Mouse (Mus musculus) liver, adult 2 months (tissue): ENCODE data around the gene Dusp13. TPM values are rescaled to one million over a fixed set of nuclear protein-coding genes. Genes with fewer than 3 reads are reported as not detected.

ENCODE experiments used
- DNase-seq: peaks from one replicate; pipeline ENCODE4 v3.0.0-alpha.2; 2011; ENCODE audit warnings: low read depth, low spot score; ENCODE audit errors: extremely low read depth
- H3K27ac ChIP-seq: fragments of 200-500 bp; replicated peaks from 2 replicates; pipeline ENCODE4 v1.5.1; 2012; ENCODE audit warnings: low read depth, mild to moderate bottlenecking, control low read depth, inconsistent platforms, low read length; ENCODE audit not compliant: insufficient read depth
- H3K27me3 ChIP-seq: fragments of 200-500 bp; 2 replicates; pipeline ENCODE4 v1.6.1; 2012; ENCODE audit warnings: mild to moderate bottlenecking, moderate library complexity, low read length, inconsistent platforms; ENCODE audit not compliant: control insufficient read depth, insufficient read depth
- H3K36me3 ChIP-seq: fragments of 200-500 bp; 2 replicates; pipeline ENCODE4 v1.6.1; 2012; ENCODE audit warnings: low read length, inconsistent platforms; ENCODE audit not compliant: control insufficient read depth, insufficient read depth
- H3K4me1 ChIP-seq: fragments of 200-500 bp; 2 replicates; pipeline ENCODE4 v1.6.1; 2011; ENCODE audit warnings: low read length; ENCODE audit not compliant: control insufficient read depth, insufficient read depth
- H3K4me3 ChIP-seq: fragments of 200-500 bp; 2 replicates; pipeline ENCODE4 v1.5.1; 2011; ENCODE audit warnings: low read depth, mild to moderate bottlenecking, control low read depth, low read length, moderate library complexity; ENCODE audit not compliant: insufficient read depth
- H3K79me2 ChIP-seq: fragments of 200-500 bp; 2 replicates; pipeline ENCODE4 v1.6.1; 2012; ENCODE audit warnings: inconsistent platforms, mild to moderate bottlenecking, low read length, moderate library complexity; ENCODE audit not compliant: control insufficient read depth, insufficient read depth
- H3K9ac ChIP-seq: fragments of 200-500 bp; 2 replicates; pipeline ENCODE4 v1.6.1; 2012; ENCODE audit warnings: low read depth, mild to moderate bottlenecking, control low read depth, inconsistent platforms, low read length
- CTCF ChIP-seq: fragments of 200-500 bp; IDR thresholded peaks from 2 replicates; pipeline ENCODE4 v1.5.1; 2011; ENCODE audit warnings: low read depth, low read length, control low read depth
- POLR2A ChIP-seq: fragments of 200-500 bp; IDR thresholded peaks from 2 replicates; pipeline ENCODE4 v1.6.1; 2011; ENCODE audit warnings: low read length, control low read depth; ENCODE audit not compliant: insufficient read depth; ENCODE audit errors: extremely low read depth
- WGBS: fragments of 180-500 bp; shearing (Covaris S2); methylation state at CpG from one replicate; pipeline ENCODE4 v1.1.7; 2018; 5-methylcytosine and 5-hydroxymethylcytosine counted together
- polyA plus RNA-seq: library from polyadenylated mRNA; depleted of rRNA; stranded (reverse); fragments of >200 nt; gene quantifications from 2 replicates; pipeline ENCODE4 v1.2.3, GENCODE M21; 2012
- total RNA-seq: library from RNA; depleted of rRNA; stranded (reverse); fragments of >200 nt; gene quantifications from 2 replicates; pipeline ENCODE4 v1.2.3, GENCODE M21; 2014

Dusp13 gene
- total and polyA plus RNA-seq, 2 experiments, result 0.21 TPM; not detected in 1

GRCm38 (mm10) chr14:21733131-21733905, 17.7 kb downstream of the Dusp13 start:
- H3K27me3 ChIP-seq, result no peaks in the 10 kb centered on the region
- no peaks in the 10 kb centered on the region for H3K36me3 ChIP-seq
- H3K9ac ChIP-seq, result no peak overlapping the region
- TF ChIP-seq POLR2A, result no peak
- TF ChIP-seq CTCF, result no peak
- H3K27ac ChIP-seq, result no peak overlapping the region
- WGBS, result 94% methylated on average over 15 of the region's 15 CpGs
- no peaks in the 10 kb centered on the region for H3K4me1 ChIP-seq
- no peak for DNase-seq
- no peaks in the 10 kb centered on the region for H3K79me2 ChIP-seq
- H3K4me3 ChIP-seq, result no peak overlapping the region

GRCm38 (mm10) chr14:21729936-21730335, 21.0 kb downstream of the Dusp13 start:
- Histone ChIP-seq H3K79me2 (no peaks in the 10 kb centered on the region), H3K4me3 (no peak overlapping the region), H3K27ac (no peak overlapping the region), H3K4me1 (no peaks in the 10 kb centered on the region), H3K36me3 (no peaks in the 10 kb centered on the region), H3K9ac (no peak overlapping the region), H3K27me3 (no peaks in the 10 kb centered on the region)
- TF ChIP-seq POLR2A (no peak), CTCF (no peak)
- no peak for DNase-seq
- 95% methylated on average over 4 of the region's 4 CpGs for WGBS

GRCm38 (mm10) chr14:21729031-21729732, 21.8 kb downstream of the Dusp13 start:
- WGBS, result 81% methylated on average over 6 of the region's 6 CpGs
- Histone ChIP-seq H3K27ac (no peak overlapping the region), H3K4me1 (no peaks in the 10 kb centered on the region), H3K79me2 (no peaks in the 10 kb centered on the region), H3K9ac (no peak overlapping the region), H3K27me3 (no peaks in the 10 kb centered on the region), H3K4me3 (no peak overlapping the region), H3K36me3 (no peaks in the 10 kb centered on the region)
- no peak for DNase-seq
- TF ChIP-seq CTCF (no peak), POLR2A (no peak)

GRCm38 (mm10) chr14:21722021-21722698, 28.8 kb downstream of the Dusp13 start:
- Histone ChIP-seq H3K36me3 (no peaks in the 10 kb centered on the region), H3K27me3 (no peaks in the 10 kb centered on the region)

GRCm38 (mm10) chr14:21720430-21721205, 30.4 kb downstream of the Dusp13 start:
- Histone ChIP-seq H3K4me1 (peaks cover 2% of the 10 kb centered on the region; the same call in 1 of the 2 replicates), H3K9ac (no peak overlapping the region), H3K79me2 (no peaks in the 10 kb centered on the region), H3K4me3 (no peak overlapping the region), H3K27me3 (no peaks in the 10 kb centered on the region), H3K36me3 (no peaks in the 10 kb centered on the region), H3K27ac (no peak overlapping the region)
- no peak for DNase-seq
- WGBS, result 70% methylated on average over 4 of the region's 4 CpGs
- no peak for TF ChIP-seq POLR2A
- no peak for TF ChIP-seq CTCF

More at GRCm38 (mm10) chr14:21722021-21722698, 28.8 kb downstream of the Dusp13 start:
- H3K4me1 ChIP-seq, result peaks cover 2% of the 10 kb centered on the region; the same call in 1 of the 2 replicates
- H3K79me2 ChIP-seq, result no peaks in the 10 kb centered on the region
- no peak overlapping the region for H3K27ac ChIP-seq
- no peak overlapping the region for H3K4me3 ChIP-seq
- H3K9ac ChIP-seq, result no peak overlapping the region
- no peak for TF ChIP-seq POLR2A
- TF ChIP-seq CTCF, result no peak
- DNase-seq, result no peak
- WGBS, result 90% methylated on average over 8 of the region's 8 CpGs
